Mouse (Mus musculus): ENCODE data around the gene Csrp3. TPM values are rescaled to one million over a fixed set of nuclear protein-coding genes. Genes with fewer than 3 reads are reported as not detected.

Csrp3 gene
- not detected for total RNA-seq (2023)

GRCm38 (mm10) chr7:48847820-48848650, at the start of gene Csrp3:
Gene Csrp3, minus strand, starts transcription at chr7:48848033.

GRCm38 (mm10) chr7:48881486-48881885, 33.7 kb upstream of the Csrp3 start, which contains the start of gene E2f8:
Gene E2f8, minus strand, starts transcription at chr7:48881596.

GRCm38 (mm10) chr7:48788851-48789572, 58.8 kb downstream of the Csrp3 start, which contains the start of gene Zdhhc13:
Gene Zdhhc13, plus strand, starts transcription at chr7:48789003.

Other genes starting within 250 kb of the Csrp3 start
- not detected for gene Mrgprb3, start 204.2 kb downstream of the Csrp3 start, total RNA-seq (2023)
- gene Zdhhc13, start 59.0 kb downstream of the Csrp3 start, total RNA-seq (2023): 10 to 100 TPM; 16.6 to 20.2 TPM
- 10 to 100 TPM; 67.5 to 68.9 TPM for gene E2f8, start 33.6 kb upstream of the Csrp3 start, total RNA-seq (2023)
- gene Nav2, start 60.7 kb upstream of the Csrp3 start, total RNA-seq (2023): 10 to 100 TPM; 12.2 to 12.3 TPM

Measured in neutrophil, adult 59 days (primary cell).